Mouse (Mus musculus) forebrain, embryonic 10.5 days (tissue): ENCODE results near the gene Med11. TPM values are rescaled to one million over a fixed set of nuclear protein-coding genes. Genes with fewer than 3 reads are reported as not detected.
A peak's percentile ranks its signal among the peaks of the same experiment; 100 is the strongest.
"Not testable (repeated sequence)": the region's sequence is repeated elsewhere in the genome, so short reads cannot be mapped to it uniquely, and the experiment has no call there.

Experiments used
- DNase-seq: peaks from one replicate; pipeline ENCODE4 v3.0.0-alpha.2; 2017; ENCODE audit warnings: low spot score; ENCODE audit errors: extremely low spot score
- H3K27ac ChIP-seq: fragments of 300-500 bp; sonication (generic); 2 replicates; pipeline ENCODE4 v1.5.1; 2016; ENCODE audit warnings: mild to moderate bottlenecking
- H3K27me3 ChIP-seq: fragments of 300-500 bp; sonication (generic); 2 replicates; pipeline ENCODE4 v1.6.1; 2016; ENCODE audit warnings: mild to moderate bottlenecking; ENCODE audit not compliant: poor library complexity, severe bottlenecking
- H3K36me3 ChIP-seq: fragments of 300-500 bp; sonication (generic); replicated peaks from 2 replicates; pipeline ENCODE4 v1.6.1; 2016; ENCODE audit warnings: mild to moderate bottlenecking, moderate library complexity
- H3K4me1 ChIP-seq: fragments of 300-500 bp; sonication (generic); 2 replicates; pipeline ENCODE4 v1.6.1; 2016
- H3K4me3 ChIP-seq: fragments of 300-500 bp; sonication (generic); 2 replicates; pipeline ENCODE4 v1.5.1; 2016; ENCODE audit warnings: mild to moderate bottlenecking, moderate library complexity
- H3K9me3 ChIP-seq: fragments of 300-500 bp; sonication (generic); 2 replicates; pipeline ENCODE4 v1.6.1; 2016; ENCODE audit warnings: mild to moderate bottlenecking, moderate library complexity
- WGBS: fragments of 180-500 bp; shearing (Covaris S2); methylation state at CpG from one replicate; pipeline ENCODE4 v1.1.7; 2016; 5-methylcytosine and 5-hydroxymethylcytosine counted together
- polyA plus RNA-seq: library from polyadenylated mRNA; unstranded; fragments of >200 nt; fragmentation: Nextera tagmentation; extraction: Ambion mirVana; gene quantifications from 2 replicates; pipeline ENCODE4 v1.2.1, GENCODE M21; 2016

Gene Med11
- 43.5 and 44.5 TPM in 2 replicates for polyA plus RNA-seq

- peak within 1 kb of the TSS; percentile 84 for H3K4me3 ChIP-seq
- DNase-seq: peak; percentile 96
- WGBS: under 1% methylated on average over 46 of the region's 46 CpGs
- no peaks in the 10 kb centered on the region for H3K27me3 ChIP-seq
- H3K27ac ChIP-seq: peak within 1 kb of the TSS; percentile 96
- no peaks in the 10 kb centered on the region for H3K9me3 ChIP-seq
- peaks cover 19% of the 10 kb centered on the region for H3K36me3 ChIP-seq
- H3K4me1 ChIP-seq: peaks cover 28% of the 10 kb centered on the region
Measured at GRCm38 (mm10) chr11:70451797-70452498, at the start of gene Med11. TSS of gene Med11 (plus strand) at chr11:70451919.

DNA sequence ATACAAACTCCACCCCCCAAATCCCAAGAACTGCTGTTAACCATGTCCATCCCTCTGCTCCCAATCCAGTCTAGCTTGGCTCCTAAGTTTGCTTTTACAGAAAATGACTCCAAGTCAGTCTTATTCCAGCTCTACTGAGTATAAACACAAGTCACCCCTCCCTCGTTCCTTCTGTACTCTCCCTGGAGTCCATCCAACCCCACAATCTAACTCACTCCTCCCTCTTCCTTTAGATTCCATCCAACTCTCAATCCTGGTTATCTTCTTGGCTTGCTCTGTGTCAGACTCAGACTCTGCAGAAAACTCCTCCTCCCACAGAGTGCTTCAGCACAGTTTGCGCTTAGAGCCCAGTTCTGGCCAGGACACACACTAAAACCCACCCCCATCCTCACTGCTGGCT, 48.1 kb upstream of the Med11 start:
- H3K4me1 ChIP-seq: peaks cover 14% of the 10 kb centered on the region
- peaks cover 89% of the 10 kb centered on the region for H3K36me3 ChIP-seq
- no peaks in the 10 kb centered on the region for H3K9me3 ChIP-seq
- no peak for DNase-seq
- WGBS: 90% methylated on average over 2 of the region's 2 CpGs
- no peak overlapping the region for H3K27ac ChIP-seq
- H3K27me3 ChIP-seq: no peaks in the 10 kb centered on the region
- no peak overlapping the region for H3K4me3 ChIP-seq

DNA sequence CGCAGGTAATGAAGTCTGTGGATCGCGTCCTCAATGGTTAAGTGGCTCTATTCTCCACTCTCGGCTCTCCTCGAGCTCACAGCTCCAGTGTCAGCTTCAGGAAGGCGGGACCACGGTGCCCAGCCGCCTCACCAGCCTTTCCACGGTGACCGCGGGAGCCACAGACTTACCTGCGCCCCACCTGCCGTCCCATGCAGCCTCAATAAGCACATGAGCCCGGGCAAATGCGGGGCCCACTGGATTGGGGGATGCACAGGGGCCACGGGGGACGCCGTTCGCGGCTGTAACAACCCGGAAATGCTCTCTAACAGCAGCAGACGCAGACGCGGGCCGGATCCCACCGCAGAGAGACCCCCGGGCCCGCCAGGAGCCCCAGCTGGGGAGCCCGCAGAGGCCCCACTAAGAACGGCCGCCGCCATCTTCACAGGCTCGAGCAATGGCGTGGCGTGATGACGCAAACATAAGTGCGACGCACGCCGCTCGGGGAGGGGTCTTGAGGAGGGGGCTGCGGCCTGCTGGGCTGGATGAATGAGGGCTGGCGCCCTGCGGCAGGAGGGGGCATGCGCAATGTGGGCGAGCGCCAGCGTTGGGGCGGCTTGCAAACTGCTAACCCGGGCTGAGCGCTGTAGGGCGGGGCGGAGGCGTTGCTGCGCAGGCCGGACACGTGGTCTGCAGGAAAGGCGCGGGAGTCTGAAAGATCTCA, 42.0 kb upstream of the Med11 start, which contains the start of gene Pelp1:
Gene Pelp1 (minus strand): TSS at position 438 of the 703 bp plus-strand sequence.
- Histone ChIP-seq H3K27ac (peak within 1 kb of the TSS; percentile 96), H3K27me3 (no peaks in the 10 kb centered on the region), H3K36me3 (peaks cover 28% of the 10 kb centered on the region), H3K9me3 (no peaks in the 10 kb centered on the region), H3K4me1 (peaks cover 30% of the 10 kb centered on the region), H3K4me3 (peak within 1 kb of the TSS; percentile 100)
- peak; percentile 98 for DNase-seq
- under 1% methylated on average over 59 of the region's 59 CpGs for WGBS

- peaks cover 30% of the 10 kb centered on the region for H3K4me1 ChIP-seq
- no peaks in the 10 kb centered on the region for H3K27me3 ChIP-seq
- WGBS: 64% methylated on average over 6 of the region's 6 CpGs
- peak overlapping the region; percentile 100 for H3K4me3 ChIP-seq
- H3K9me3 ChIP-seq: no peaks in the 10 kb centered on the region
- no peak for DNase-seq
- H3K36me3 ChIP-seq: peaks cover 23% of the 10 kb centered on the region
- peak overlapping the region; percentile 96 for H3K27ac ChIP-seq
Measured at GRCm38 (mm10) chr11:70410297-70410643, 41.4 kb upstream of the Med11 start.

DNA sequence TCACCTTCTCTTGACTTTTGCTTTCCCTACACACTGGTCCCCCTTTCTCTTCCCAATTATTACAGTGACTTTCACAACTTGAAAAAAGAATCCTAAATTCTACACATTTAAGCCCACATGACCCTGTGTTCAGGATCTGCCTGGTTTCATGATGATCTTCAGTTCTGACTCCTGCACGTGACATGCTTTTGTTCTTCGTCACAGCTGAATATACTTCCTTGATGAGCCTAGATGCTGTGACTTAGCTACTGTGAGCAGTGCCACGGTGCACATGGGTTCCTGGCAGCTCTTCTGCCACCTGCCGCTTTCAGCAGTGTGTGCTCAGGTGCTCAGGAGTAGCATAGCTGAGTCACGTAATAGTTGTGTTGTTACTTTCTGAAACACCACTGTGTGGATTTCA, 39.1 kb upstream of the Med11 start:
- peaks cover 1% of the 10 kb centered on the region for H3K36me3 ChIP-seq
- H3K4me1 ChIP-seq: peaks cover 25% of the 10 kb centered on the region
- WGBS: 83% methylated on average over 5 of the region's 5 CpGs
- no peaks in the 10 kb centered on the region for H3K27me3 ChIP-seq
- no peak overlapping the region for H3K4me3 ChIP-seq
- H3K9me3 ChIP-seq: no peaks in the 10 kb centered on the region
- H3K27ac ChIP-seq: no peak overlapping the region
- no peak for DNase-seq

DNA sequence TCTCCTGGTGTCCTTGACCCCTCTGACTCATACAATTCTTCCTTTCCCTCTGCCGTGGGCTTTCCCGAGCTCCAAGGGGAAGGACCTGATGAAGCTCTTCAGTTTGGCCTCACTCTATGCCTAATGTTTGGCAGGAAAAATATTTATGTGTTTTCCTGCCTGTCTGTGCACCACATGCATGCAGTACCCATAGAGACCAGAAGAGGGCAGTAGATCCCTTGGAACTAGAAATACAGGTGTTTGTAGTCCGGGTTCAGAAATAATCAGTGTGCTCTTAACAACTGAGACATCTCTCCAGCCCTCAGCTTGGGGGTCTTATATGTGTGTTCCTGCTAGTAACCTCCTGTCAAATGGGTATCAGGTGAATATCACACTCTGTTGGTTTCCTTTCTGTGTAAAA, 37.8 kb upstream of the Med11 start:
- Histone ChIP-seq H3K4me1 (peaks cover 12% of the 10 kb centered on the region), H3K27me3 (no peaks in the 10 kb centered on the region), H3K9me3 (no peaks in the 10 kb centered on the region), H3K36me3 (no peaks in the 10 kb centered on the region), H3K4me3 (no peak overlapping the region), H3K27ac (no peak overlapping the region)
- WGBS: 15% methylated on average over 3 of the region's 3 CpGs
- peak; percentile 78 for DNase-seq

DNA sequence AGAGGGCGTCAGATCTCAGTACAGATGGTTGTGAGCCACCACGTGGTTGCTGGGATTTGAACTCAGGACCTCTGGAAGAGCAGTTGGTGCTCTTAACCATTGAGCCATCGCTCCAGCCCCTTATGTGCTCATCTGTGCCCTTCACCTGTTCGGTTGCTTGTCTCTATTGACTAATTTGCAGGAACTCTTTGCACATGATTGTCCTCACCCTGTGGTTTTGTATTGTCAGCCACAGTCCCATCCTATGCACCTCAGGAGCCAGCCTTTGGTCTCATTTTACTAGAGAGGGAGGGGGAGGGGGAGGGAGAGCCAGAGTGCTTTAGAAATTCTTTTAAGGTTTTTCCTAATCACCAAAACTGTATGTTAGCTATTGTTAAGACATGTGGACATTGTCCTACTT, 33.5 kb upstream of the Med11 start:
- Histone ChIP-seq H3K4me1 (no peaks in the 10 kb centered on the region), H3K36me3 (no peaks in the 10 kb centered on the region), H3K4me3 (no peak overlapping the region), H3K27ac (no peak overlapping the region), H3K9me3 (no peaks in the 10 kb centered on the region), H3K27me3 (no peaks in the 10 kb centered on the region)
- no peak for DNase-seq
- 65% methylated on average over 4 of the region's 4 CpGs for WGBS

DNA sequence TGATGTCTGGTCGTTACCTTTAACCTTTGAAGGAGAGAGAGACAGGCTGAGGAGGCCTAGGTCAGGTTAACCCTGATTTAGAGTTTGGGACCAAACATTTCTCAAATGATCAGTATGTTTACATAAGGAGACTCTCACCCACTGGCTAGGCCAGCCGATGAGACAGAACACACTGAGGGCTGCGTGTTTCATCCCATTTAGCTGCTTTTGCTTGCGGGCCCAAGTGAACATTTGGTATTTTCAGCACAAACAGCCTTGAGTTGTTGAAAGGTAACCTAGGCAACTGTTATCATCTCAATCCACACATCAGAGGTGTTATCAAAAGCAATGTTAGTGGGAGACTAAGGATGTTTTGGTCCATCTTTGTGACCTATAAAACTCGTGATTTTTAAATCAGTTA, 32.2 kb upstream of the Med11 start:
- Histone ChIP-seq H3K27me3 (no peaks in the 10 kb centered on the region), H3K9me3 (no peaks in the 10 kb centered on the region), H3K27ac (no peak overlapping the region), H3K36me3 (no peaks in the 10 kb centered on the region), H3K4me1 (no peaks in the 10 kb centered on the region), H3K4me3 (no peak overlapping the region)
- no peak for DNase-seq
- 81% methylated on average over 5 of the region's 5 CpGs for WGBS

- not testable (repeated sequence) for H3K9me3 ChIP-seq, H3K27me3 ChIP-seq, H3K36me3 ChIP-seq, H3K4me3 ChIP-seq, DNase-seq, H3K27ac ChIP-seq
- H3K4me1 ChIP-seq: peaks cover 11% of the 10 kb centered on the region
- WGBS: 81% methylated on average over 6 of the region's 6 CpGs
Measured at GRCm38 (mm10) chr11:70426598-70426997, 25.1 kb upstream of the Med11 start.

GRCm38 (mm10) chr11:70431574-70431973, 20.1 kb upstream of the Med11 start:
- peaks cover 47% of the 10 kb centered on the region for H3K4me1 ChIP-seq
- H3K27ac ChIP-seq: peak overlapping the region; percentile 92
- no peak for DNase-seq
- peaks cover 13% of the 10 kb centered on the region for H3K36me3 ChIP-seq
- no peaks in the 10 kb centered on the region for H3K9me3 ChIP-seq
- peak overlapping the region; percentile 77 for H3K4me3 ChIP-seq
- 30% methylated on average over 5 of the region's 5 CpGs for WGBS
- H3K27me3 ChIP-seq: no peaks in the 10 kb centered on the region

DNA sequence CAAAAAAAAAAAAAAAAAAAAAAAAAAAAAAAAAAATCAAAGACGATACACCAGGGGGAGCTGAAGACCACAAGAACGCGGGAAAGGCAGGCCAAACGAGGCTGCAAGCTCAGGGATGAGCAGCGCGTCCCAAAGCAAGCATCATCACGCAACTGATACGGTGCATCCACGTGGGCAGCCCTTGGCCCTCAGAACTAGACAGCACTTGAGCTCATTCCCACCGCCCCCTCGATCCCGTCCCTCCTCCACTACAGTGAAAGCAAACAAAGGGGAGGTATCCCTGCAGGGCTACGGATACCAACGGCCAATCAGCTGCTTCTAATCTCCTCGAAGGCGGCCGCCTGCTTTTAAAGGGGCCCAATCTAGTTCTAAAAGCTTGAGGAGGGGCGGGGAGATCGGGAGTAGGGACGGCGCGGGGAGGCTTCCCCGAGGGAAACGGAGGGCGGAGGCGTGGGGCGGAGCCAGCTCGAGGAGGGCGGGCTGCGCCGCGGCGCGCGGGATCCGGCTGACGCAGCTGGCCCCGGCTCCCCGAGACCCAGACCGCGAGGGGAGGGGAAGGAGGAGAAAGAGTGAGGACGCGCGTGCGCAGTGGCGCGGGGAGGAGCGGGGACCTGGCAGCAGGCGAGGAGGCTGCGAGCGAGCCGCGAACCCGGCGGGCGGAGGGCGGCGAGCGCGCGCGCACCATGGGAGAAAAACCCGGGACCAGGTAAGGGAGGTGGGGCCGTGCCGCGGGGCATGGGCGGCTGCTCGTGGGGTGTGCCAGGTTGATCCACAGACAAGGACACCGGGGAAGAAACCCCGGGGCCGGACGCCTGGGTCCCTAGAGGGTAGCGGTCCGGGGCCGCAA, 19.4 kb upstream of the Med11 start, which contains the start of gene Arrb2:
Gene Arrb2 (plus strand): TSS at position 588 of the 847 bp plus-strand sequence.
- peak; percentile 98 for DNase-seq
- Histone ChIP-seq H3K27ac (peak within 1 kb of the TSS; percentile 92), H3K27me3 (no peaks in the 10 kb centered on the region), H3K36me3 (peaks cover 20% of the 10 kb centered on the region), H3K4me1 (peaks cover 47% of the 10 kb centered on the region), H3K9me3 (no peaks in the 10 kb centered on the region), H3K4me3 (peak within 1 kb of the TSS; percentile 77)
- under 1% methylated on average over 75 of the region's 75 CpGs for WGBS

- Histone ChIP-seq H3K4me3 (peak overlapping the region; percentile 77), H3K9me3 (no peaks in the 10 kb centered on the region), H3K27ac (peak overlapping the region; percentile 92), H3K36me3 (peaks cover 27% of the 10 kb centered on the region), H3K4me1 (peaks cover 47% of the 10 kb centered on the region), H3K27me3 (no peaks in the 10 kb centered on the region)
- WGBS: 9% methylated on average over 15 of the region's 15 CpGs
- no peak for DNase-seq
Measured at GRCm38 (mm10) chr11:70432895-70433568, 18.7 kb upstream of the Med11 start.
